Mouse (Mus musculus) G1E-ER4 (cell line): ENCODE measurements around the gene Sprn. TPM values are rescaled to one million over a fixed set of nuclear protein-coding genes. Genes with fewer than 3 reads are reported as not detected.

Source experiments
- GATA1 ChIP-seq: IDR thresholded peaks from one replicate; pipeline ENCODE4 v1.8.0; 2012; ENCODE audit warnings: low read length, inconsistent platforms
- polyA plus RNA-seq: library from polyadenylated mRNA; stranded (reverse); fragments of >175 nt; gene quantifications from 2 replicates; pipeline ENCODE4 v1.2.3, GENCODE M21; 2012

Gene Sprn
- not detected in 2 replicates for polyA plus RNA-seq

- TF ChIP-seq GATA1, result no peak
Observed at GRCm38 (mm10) chr7:140154218-140154927, at the start of gene Sprn. Gene Sprn (minus strand): TSS chr7:140154877.

GRCm38 (mm10) chr7:140201090-140201489 is 46.4 kb upstream of the Sprn start:
- no peak for TF ChIP-seq GATA1

- TF ChIP-seq GATA1, result no peak
Observed at GRCm38 (mm10) chr7:140196002-140196401, 41.3 kb upstream of the Sprn start.

DNA sequence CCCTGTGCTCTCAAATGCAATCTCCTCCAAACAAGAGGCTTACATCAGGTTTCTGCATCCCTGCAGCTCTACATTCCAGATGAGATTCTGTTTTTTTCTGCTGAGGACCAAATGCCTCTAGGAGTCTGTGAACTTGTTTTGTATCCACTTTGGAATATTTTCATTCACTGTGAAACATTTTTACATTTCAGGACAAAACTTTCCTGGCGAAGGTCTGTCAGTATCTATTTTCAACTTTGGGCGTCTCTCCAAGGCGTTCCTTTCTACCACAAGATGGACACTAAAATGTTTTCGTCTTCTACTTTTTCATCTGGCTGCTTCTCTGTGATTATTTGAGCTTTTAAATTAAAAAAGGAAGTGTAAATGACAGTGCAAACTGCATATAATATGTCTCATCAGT is 39.4 kb upstream of the Sprn start:
- TF ChIP-seq GATA1, result no peak

DNA sequence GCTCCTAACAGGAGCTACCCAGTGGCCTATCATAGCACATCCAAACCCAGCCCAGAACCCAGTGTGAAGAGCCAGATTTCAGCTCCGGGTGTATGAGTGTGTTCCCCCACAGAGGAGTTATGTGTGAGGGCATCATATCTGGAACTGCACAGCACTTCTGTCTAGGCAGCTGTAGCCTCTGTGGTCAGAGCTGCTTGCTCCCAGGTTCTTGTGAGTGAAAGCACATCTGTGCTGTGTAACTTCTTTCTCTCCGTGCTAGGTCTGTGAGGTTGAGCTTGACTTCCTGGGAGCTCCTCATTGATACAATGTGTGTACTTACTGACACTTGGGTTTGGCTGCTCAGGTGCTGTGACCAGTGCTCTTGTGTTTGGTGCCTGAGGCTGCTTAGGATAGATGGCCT is 38.2 kb upstream of the Sprn start:
- TF ChIP-seq GATA1, result no peak

- no peak for TF ChIP-seq GATA1
Observed at GRCm38 (mm10) chr7:140192445-140192844, 37.8 kb upstream of the Sprn start.

DNA sequence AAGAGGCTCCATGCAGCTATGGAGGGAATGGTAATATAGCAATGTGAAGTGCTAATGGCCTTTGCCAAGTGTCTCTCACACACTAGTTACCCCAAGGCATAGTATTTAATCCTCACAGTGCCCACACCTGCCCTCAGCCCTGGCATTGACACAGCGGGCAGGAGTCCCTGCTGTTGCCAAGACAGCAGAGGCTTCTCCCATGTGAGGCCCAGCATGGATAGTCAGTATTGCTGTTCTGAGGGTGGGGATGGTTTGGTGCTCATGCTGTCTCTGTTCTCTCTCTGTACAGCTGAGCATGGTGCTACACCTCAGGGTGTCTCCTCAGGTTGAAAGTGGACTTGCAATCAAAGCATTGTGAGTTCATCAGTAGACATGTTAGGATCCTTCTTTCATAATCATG is 35.8 kb upstream of the Sprn start:
- TF ChIP-seq GATA1, result no peak

DNA sequence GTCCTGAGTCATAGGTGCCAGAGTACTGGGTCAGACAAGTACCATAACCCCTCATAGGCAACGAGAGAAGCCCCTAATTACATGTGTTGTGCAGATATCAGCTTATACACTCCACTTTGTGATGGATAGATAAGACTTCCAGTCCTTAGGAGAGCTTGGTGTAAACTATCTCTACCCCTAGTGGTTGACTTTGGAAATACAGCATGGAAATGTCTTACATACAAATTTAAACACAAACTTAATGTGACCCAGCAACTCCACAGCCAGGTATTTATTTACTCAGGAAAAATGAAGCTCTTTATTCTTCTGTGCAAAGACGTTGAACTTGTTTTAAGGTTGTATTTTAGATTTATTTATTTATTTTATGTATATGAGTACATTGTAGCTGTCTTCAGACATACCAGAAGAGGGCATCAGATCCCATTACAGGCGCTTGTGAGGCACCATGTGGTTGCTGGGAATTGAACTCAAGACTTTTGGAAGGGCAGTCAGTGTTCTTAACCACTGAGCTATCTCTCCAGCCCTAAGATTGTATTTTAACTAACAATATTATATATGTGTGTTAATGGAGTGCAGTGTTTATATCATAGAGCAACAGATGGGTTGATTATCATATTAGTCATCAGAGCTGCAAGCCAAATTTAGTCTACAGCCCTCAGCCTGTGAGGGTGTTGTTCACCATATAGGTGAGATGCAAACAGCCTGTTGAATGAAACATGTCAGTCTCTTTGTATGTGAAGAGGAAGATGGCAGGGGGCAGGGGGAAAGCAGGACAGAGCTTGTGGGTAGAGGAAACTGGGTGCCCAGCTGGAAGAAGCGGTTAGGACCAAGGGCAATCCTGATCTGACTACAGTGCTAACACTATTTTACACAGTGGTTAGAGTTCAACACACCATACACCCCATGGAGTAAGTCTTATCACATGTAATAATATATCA is 34.0 kb upstream of the Sprn start:
- no peak for TF ChIP-seq GATA1

DNA sequence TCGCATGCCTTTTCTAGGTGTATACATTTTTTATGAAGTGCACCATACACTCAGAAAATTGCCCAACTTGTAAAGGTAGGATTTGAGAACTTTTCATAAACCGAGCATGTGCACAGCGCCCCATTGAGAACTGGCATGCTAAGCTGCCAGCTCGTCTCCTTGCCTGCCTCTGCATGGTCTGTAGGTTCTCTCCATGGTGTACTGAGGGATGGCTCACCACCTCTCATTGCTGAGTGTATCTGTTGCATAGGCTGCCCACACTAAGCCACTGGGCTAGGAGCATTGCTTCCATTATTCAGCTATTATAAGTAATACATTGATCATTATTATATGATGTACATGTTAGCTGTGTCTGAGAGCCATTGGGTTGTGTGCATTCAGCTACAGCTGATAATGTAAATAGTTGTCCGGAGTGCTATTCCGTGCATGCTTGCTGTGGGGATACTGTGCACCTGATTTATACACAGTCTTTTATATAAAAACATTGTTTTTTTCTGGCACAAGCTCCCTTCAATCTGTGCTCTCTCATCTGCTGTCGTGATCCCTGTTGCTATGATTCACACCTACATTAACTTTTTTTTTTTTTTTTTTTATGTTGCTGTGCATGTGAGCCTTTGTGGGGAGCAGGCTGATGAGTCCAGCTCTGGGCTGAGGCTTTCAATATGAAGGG is 33.2 kb upstream of the Sprn start:
- no peak for TF ChIP-seq GATA1

DNA sequence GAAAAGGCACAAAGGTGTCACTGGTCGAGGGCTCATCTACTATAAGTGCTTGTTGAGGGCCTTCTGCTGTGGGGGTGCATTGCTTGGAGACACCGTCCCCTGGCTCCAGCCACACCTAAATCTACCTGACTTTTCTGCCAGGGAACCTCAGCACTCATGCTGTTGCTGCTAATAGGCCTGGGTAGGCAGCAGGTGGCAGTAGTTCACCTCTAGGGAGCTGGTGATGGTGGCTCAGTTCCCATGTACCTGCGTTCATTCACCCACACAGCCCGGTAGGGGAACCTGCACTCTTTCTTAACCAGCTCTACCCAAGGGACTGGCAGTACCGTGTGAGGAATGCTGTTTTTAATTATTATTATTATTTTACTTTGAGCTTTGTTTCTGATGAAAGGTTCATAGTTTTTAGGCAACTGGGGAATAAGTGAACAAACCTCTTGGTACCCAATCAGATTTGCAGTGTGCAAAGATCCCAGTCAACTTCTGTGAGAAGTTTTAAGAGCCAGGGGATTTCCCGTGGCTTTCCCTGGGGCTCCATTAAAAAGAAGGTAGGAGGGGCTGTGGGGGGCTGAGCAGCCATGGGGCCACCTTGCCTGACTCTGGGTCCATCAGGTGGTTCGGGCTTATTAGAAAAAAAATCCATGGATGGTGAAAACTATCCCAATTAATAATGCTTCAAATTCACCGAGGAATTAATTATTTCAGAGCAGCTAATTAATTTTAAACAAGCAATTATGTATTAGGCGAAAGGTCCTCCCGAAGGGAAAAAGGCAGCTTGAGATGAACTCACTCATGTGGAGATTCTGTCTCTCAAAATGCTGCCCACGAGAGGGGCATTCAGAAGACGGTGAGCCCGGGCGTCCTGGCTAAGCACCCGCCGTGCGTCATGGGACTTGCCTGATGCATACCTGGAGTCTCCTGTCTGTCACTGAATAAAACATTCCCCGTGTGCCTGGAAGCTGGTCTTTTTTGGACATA is 32.3 kb upstream of the Sprn start:
- no peak for TF ChIP-seq GATA1

- TF ChIP-seq GATA1, result no peak
Observed at GRCm38 (mm10) chr7:140184206-140184605, 29.5 kb upstream of the Sprn start.

DNA sequence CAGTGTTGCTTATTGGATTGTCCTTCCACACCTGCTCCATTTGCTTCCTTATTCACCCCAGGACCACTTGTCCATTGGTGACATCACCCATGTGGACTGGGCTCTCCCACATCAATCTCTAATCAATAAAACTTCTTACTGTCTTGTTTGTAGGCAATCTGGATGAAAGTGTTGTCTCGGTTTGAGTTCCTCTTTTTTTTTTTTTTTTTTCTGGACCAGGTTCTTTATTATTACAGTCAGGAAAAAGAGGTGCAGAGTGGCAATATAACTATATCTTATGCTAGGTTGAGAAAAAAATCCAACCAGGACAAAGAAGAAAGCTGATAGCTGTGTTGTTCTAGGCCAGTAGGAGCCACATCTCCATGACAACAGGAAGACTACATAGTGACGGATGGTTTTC is 26.0 kb upstream of the Sprn start:
- TF ChIP-seq GATA1, result no peak

DNA sequence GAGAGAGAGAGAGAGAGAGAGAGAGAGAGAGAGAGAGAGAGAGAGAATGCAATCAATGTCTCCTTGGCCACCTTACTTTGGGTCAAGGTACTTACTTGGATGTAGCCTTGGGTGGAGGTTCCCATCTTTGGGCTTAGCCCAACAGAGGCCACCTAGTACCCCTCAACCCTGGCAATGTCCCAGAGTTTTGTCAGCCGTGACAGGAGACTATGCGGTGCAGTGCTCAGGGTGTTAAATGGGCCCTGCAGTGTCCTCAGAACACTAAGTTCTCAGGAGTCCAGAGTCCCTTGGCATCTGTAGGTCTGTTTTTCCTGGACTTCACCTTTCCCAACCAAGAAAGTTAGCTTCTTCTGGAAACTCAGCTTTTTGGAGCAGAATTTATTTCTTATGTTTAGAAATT is 24.5 kb upstream of the Sprn start:
- TF ChIP-seq GATA1, result no peak

GRCm38 (mm10) chr7:140172936-140173335 is 18.3 kb upstream of the Sprn start, which contains the start of gene Olfr523:
Gene Olfr523 (plus strand): TSS chr7:140173217.
- no peak for TF ChIP-seq GATA1

DNA sequence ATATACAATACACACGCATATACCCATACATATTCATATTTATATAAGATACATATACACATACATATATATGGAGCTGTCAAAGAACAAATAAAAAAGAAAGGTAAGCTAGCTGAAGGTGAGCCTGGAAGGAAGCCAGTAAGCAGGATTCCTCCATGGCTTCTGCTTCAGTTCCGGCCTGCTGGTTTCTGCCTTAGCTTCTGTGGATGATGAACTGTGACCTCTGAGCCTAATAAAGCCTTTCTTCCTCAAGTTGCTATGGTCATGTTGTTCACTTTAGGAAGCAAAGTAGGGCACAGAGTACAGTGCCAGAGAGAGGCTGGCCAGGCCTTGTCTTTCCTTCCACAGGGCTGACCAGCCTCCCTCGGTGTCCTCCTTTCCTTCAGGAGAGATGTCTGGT is 16.2 kb upstream of the Sprn start:
- no peak for TF ChIP-seq GATA1

- TF ChIP-seq GATA1, result no peak
Observed at GRCm38 (mm10) chr7:140169386-140169785, 14.7 kb upstream of the Sprn start.
